In the genomic region with DNA sequence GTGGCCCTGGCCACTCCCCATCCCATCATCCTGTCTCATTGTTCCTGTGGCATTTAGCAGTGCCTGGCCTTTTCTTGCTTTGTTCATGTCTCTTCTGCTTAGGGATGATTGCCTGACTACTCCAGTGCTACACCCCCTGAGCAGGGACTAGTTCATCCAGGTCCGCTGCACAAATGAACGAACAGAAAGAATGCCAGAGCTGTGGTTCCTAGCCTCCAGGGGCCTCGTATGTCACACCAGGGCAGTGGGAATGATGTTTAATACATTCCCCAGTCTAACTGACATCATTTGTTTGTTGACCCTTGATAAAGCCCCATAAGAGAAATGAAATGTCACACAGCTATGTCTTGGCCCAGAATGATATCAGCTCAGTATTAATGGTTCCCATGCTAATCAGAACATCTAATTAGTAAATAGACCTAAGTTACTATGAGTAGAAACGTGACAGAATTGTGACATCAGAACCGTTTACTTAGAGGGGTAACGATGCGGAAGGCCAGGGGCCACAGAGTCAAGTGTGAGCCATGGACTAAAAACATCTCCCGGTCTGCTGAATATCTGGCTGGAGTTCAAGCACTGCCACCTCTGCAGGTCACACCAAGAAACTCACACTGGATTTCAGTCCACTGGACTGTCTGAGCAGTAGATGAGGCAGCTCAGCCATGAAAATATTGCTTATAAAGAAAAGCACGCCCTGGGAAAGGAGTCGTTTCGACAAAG, we compare ENCODE assay signal across 14 mouse cellular contexts.
A peak's percentile ranks its signal among the peaks of the same experiment; 100 is the strongest.
DNase-seq lines count a peak whose midpoint lies in the region; ATAC-seq and TF ChIP-seq lines count a peak whose summit lies in the region.
"Had no signal": no experiment of that assay in that cellular context is flagged by ENCODE, and none has a peak within 500 bp of the region (broad histone marks: within the 10 kb centered on the region; RNA-seq: fewer than 3 reads in every experiment).

No protein-coding gene starts in this region.

- H3K9ac ChIP-seq in forebrain, embryonic 12.5 days, result no peak overlapping the region
- no peak overlapping the region for H3K9ac ChIP-seq in forebrain, postnatal 0 days
- no peak overlapping the region for H3K9ac ChIP-seq in midbrain, embryonic 16.5 days (ENCODE audit: low read depth, low read length)
- no peak overlapping the region for H3K9ac ChIP-seq in midbrain, embryonic 15.5 days
- H3K9ac ChIP-seq: embryonic facial prominence, embryonic 15.5 days; intestine, embryonic 15.5 days; lung, embryonic 14.5 days had no signal

- no peaks in the 10 kb centered on the region for H3K9me3 ChIP-seq in forebrain, embryonic 12.5 days
- no peaks in the 10 kb centered on the region for H3K9me3 ChIP-seq in forebrain, postnatal 0 days (ENCODE audit: low read length)
- H3K9me3 ChIP-seq in midbrain, embryonic 10.5 days (replicated peaks), result 0 out of 2 replicates have a peak, but pooled peaks cover 3% of the 10 kb centered on the region
- no peaks in the 10 kb centered on the region for H3K9me3 ChIP-seq in midbrain, embryonic 16.5 days (replicated peaks; ENCODE audit: control insufficient read depth, low read length, poor library complexity, severe bottlenecking)
- H3K9me3 ChIP-seq in midbrain, embryonic 15.5 days, result no peaks in the 10 kb centered on the region
- H3K9me3 ChIP-seq: embryonic facial prominence, embryonic 15.5 days; intestine, embryonic 15.5 days had no signal

- 49% methylated on average over 11 of the region's 11 CpGs for WGBS in forebrain, embryonic 12.5 days
- 43% methylated on average over 11 of the region's 11 CpGs for WGBS in forebrain, postnatal 0 days
- WGBS in midbrain, embryonic 10.5 days, result 63% methylated on average over 11 of the region's 11 CpGs
- 48% methylated on average over 11 of the region's 11 CpGs for WGBS in midbrain, embryonic 16.5 days
- 49% methylated on average over 11 of the region's 11 CpGs for WGBS in midbrain, embryonic 15.5 days

- TF ChIP-seq CTCF in forebrain, postnatal 0 days (IDR thresholded peaks at IDR 0.05; ENCODE audit: low read depth), result no peak

- H3K4me1 ChIP-seq in forebrain, embryonic 12.5 days, result peaks cover 13% of the 10 kb centered on the region
- H3K4me1 ChIP-seq in forebrain, postnatal 0 days (ENCODE audit: insufficient read depth), result no peaks in the 10 kb centered on the region
- peaks cover 18% of the 10 kb centered on the region for H3K4me1 ChIP-seq in midbrain, embryonic 10.5 days
- H3K4me1 ChIP-seq in midbrain, embryonic 16.5 days (ENCODE audit: control insufficient read depth, insufficient read depth, low read length), result peaks cover 4% of the 10 kb centered on the region; the same call in 1 of the 2 replicates
- peaks cover 10% of the 10 kb centered on the region; the same call in 1 of the 2 replicates for H3K4me1 ChIP-seq in midbrain, embryonic 15.5 days
- H3K4me1 ChIP-seq: embryonic facial prominence, embryonic 15.5 days; intestine, embryonic 15.5 days had no signal

- 0 out of 2 replicates have a peak overlapping the region, but pooled peaks have one; percentile 10 for H3K27ac ChIP-seq in forebrain, embryonic 12.5 days
- no peak overlapping the region for H3K27ac ChIP-seq in forebrain, postnatal 0 days (ENCODE audit: low read depth, low read length)
- 0 out of 2 replicates have a peak overlapping the region, but pooled peaks have one; percentile 1 for H3K27ac ChIP-seq in midbrain, embryonic 10.5 days (replicated peaks)
- no peak overlapping the region for H3K27ac ChIP-seq in midbrain, embryonic 16.5 days (ENCODE audit: low read length)
- H3K27ac ChIP-seq in midbrain, embryonic 15.5 days, result 0 out of 2 replicates have a peak overlapping the region, but pooled peaks have one; percentile 20
- H3K27ac ChIP-seq: embryonic facial prominence, embryonic 15.5 days; intestine, embryonic 15.5 days had no signal

- no peak overlapping the region for H3K4me3 ChIP-seq in forebrain, embryonic 12.5 days (replicated peaks)
- no peak overlapping the region for H3K4me3 ChIP-seq in forebrain, postnatal 0 days (ENCODE audit: low read depth, low read length)
- H3K4me3 ChIP-seq in midbrain, embryonic 10.5 days, result no peak overlapping the region
- no peak overlapping the region for H3K4me3 ChIP-seq in midbrain, embryonic 16.5 days (ENCODE audit: low read depth, low read length)
- H3K4me3 ChIP-seq in midbrain, embryonic 15.5 days, result no peak overlapping the region
- H3K4me3 ChIP-seq: embryonic facial prominence, embryonic 15.5 days; intestine, embryonic 15.5 days had no signal

- no peak overlapping the region for H3K4me2 ChIP-seq in forebrain, embryonic 12.5 days
- H3K4me2 ChIP-seq in forebrain, postnatal 0 days (ENCODE audit: low read depth), result no peak overlapping the region
- H3K4me2 ChIP-seq in midbrain, embryonic 16.5 days (ENCODE audit: low read length), result no peak overlapping the region
- no peak overlapping the region for H3K4me2 ChIP-seq in midbrain, embryonic 15.5 days
- H3K4me2 ChIP-seq: embryonic facial prominence, embryonic 15.5 days; intestine, embryonic 15.5 days; lung, embryonic 14.5 days had no signal

- intact Hi-C loops in left cerebral cortex, postnatal 10 days (cut with DNase I), result no loop called here

- ATAC-seq in forebrain, embryonic 12.5 days (ENCODE audit: low FRiP score), result 0 out of 2 replicates have a peak, but pooled peaks have one; percentile 34
- ATAC-seq in forebrain, postnatal 0 days, result no peak
- ATAC-seq in midbrain, embryonic 16.5 days, result no peak
- no peak for ATAC-seq in midbrain, embryonic 15.5 days (replicated peaks)
- ATAC-seq: intestine, embryonic 15.5 days had no signal

- H3K27me3 ChIP-seq in forebrain, embryonic 12.5 days, result no peaks in the 10 kb centered on the region
- H3K27me3 ChIP-seq in forebrain, postnatal 0 days (ENCODE audit: insufficient read depth, low read length), result no peaks in the 10 kb centered on the region
- no peaks in the 10 kb centered on the region for H3K27me3 ChIP-seq in midbrain, embryonic 10.5 days (ENCODE audit: low read depth, poor library complexity, severe bottlenecking)
- H3K27me3 ChIP-seq in midbrain, embryonic 16.5 days (ENCODE audit: control insufficient read depth, insufficient read depth, low read depth, low read length), result no peaks in the 10 kb centered on the region
- no peaks in the 10 kb centered on the region for H3K27me3 ChIP-seq in midbrain, embryonic 15.5 days (replicated peaks)
- H3K27me3 ChIP-seq: embryonic facial prominence, embryonic 15.5 days; intestine, embryonic 15.5 days had no signal

- no peak for DNase-seq in forebrain, postnatal 0 days
- DNase-seq in midbrain, embryonic 10.5 days (ENCODE audit: low spot score), result no peak
- peak; percentile 41 for DNase-seq in kidney, adult 9 months
- no peak for DNase-seq in left cerebral cortex, postnatal 10 days (ENCODE audit: extremely low spot score in 1 of 2, low spot score in 2 of 2)
- no peak for DNase-seq in heart, postnatal 4 days
- DNase-seq: cerebellum, postnatal 14 days; gastrocnemius, postnatal 25 days; lung, embryonic 14.5 days; right cerebral cortex, postnatal 25 days had no signal

- no peaks in the 10 kb centered on the region for H3K36me3 ChIP-seq in forebrain, embryonic 12.5 days (replicated peaks)
- H3K36me3 ChIP-seq in forebrain, postnatal 0 days (ENCODE audit: insufficient read depth), result no peaks in the 10 kb centered on the region
- H3K36me3 ChIP-seq in midbrain, embryonic 10.5 days, result no peaks in the 10 kb centered on the region
- H3K36me3 ChIP-seq in midbrain, embryonic 16.5 days (ENCODE audit: control insufficient read depth, insufficient read depth, low read length), result no peaks in the 10 kb centered on the region
- no peaks in the 10 kb centered on the region for H3K36me3 ChIP-seq in midbrain, embryonic 15.5 days (replicated peaks)
- H3K36me3 ChIP-seq: embryonic facial prominence, embryonic 15.5 days; intestine, embryonic 15.5 days had no signal

Comparison
In these comparisons a context has a peak if more than half of its experiments do, and no peak if none do; other contexts are left out.
1. H3K27ac ChIP-seq: peak in forebrain, embryonic 12.5 days (single experiment), midbrain, embryonic 10.5 days (single experiment) and midbrain, embryonic 15.5 days (single experiment); none in forebrain, postnatal 0 days (single experiment) and midbrain, embryonic 16.5 days (single experiment).